Mouse (Mus musculus) C3H10T1/2 (cell line): ENCODE results near the gene Ptpn7. TPM values are rescaled to one million over a fixed set of nuclear protein-coding genes. Genes with fewer than 3 reads are reported as not detected.

Experiments
- polyA plus RNA-seq, 2 experiments: library from polyadenylated mRNA; unstranded; fragments of >200 nt; fragmentation: generic; extraction: Trizol; gene quantifications; one replicate each; pipeline ENCODE4 v1.2.1; 2012; ENCODE audit warnings: missing spikeins in 2 of 2

Ptpn7 gene
- under 1 TPM; 0.02 to 0.05 TPM for polyA plus RNA-seq

GRCm38 (mm10) chr1:135132473-135132872 lies at the start of gene Ptpn7:
TSS of gene Ptpn7 (plus strand) at chr1:135132700.

DNA sequence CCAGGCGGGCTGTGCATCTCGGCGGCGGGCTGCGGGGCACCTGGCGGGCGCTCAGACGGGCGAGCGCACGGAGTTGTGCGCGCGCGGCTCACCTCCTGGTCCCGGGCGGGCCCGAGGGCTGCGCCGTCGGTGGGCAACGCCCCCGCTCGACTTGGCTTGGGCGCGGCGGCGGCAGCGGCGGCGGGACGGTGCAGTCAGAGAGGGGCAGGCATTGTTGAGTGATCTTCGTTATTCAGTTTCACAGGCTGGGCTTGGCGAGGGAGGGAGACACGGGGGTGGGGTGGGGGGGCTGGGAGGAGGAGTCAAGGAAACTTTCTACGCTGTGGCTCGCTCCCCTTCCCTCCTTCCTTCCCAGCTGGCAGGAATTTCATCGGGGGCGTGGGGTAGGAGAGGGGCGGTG lies 27.4 kb upstream of the Ptpn7 start, which contains the start of gene Lgr6:
Lgr6 (minus strand) TSS at position 153 of the 400 bp plus-strand sequence.

DNA sequence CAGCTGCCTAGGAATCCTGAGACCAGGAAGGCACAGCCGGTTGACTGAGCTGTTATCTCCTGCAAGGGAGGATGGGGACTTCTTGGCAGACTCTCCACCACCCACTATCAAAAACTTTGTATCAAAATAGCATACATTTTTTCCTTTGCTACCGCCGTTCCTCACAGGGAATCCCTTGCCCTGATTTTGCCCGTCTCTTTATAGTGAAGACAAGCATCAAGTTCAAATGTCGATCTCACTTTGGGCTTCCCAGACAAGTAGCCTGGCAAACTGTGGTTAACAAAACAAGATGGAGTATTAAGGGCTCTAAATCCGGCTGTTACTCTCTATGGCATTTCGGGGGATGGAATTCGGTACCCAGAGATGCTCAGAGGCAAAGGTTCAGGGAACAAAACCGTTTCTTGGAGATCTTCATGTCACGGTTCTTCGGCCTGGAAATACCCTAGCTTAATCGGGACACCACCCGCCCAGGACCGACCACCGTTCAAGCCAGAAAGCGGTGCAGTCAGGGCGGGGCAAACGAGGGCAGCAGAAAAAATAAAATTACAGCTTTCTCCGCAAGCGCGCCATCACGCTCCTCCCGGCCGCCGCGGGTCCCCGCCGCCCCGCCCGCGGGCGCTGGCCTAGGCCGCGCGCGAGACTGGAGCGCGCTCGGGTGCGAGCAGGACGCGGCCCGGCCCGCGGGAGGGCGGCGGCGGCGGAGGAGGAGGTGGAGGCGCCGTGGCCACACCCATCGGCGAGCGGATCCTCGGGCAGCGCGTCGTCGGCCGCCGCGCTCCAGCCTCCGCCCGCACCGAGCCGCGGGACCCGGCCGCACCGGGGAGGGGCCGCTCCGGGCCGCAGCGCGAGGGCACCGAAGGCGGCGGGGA lies 13.8 kb downstream of the Ptpn7 start, which contains the start of gene Arl8a:
Arl8a (plus strand) TSS at position 748 of the 869 bp plus-strand sequence.

GRCm38 (mm10) chr1:135167435-135167834 lies 34.9 kb downstream of the Ptpn7 start, which contains the start of gene Gpr37l1:
TSS of gene Gpr37l1 (minus strand) at chr1:135167681.

Other genes with a start within 250 kb of the Ptpn7 start
- 1 to 10 TPM in 1 of 2 experiments, under 1 TPM in 1; 0.83 to 8.5 TPM for gene Ppp1r12b, start 176.8 kb upstream of the Ptpn7 start, polyA plus RNA-seq
- gene Ube2t, start 170.1 kb upstream of the Ptpn7 start, polyA plus RNA-seq: 1 to 10 TPM; 3.4 to 6.4 TPM
- gene Lgr6, start 27.4 kb upstream of the Ptpn7 start, polyA plus RNA-seq: 1 to 10 TPM in 1 of 2 experiments, under 1 TPM in 1; 0.08 to 3.7 TPM
- 10 to 100 TPM; 18.0 to 55.7 TPM for gene Arl8a, start 14.1 kb downstream of the Ptpn7 start, polyA plus RNA-seq
- under 1 TPM in 1 of 2 experiments, not detected in 1; 0.05 TPM for gene Gpr37l1, start 35.0 kb downstream of the Ptpn7 start, polyA plus RNA-seq
- gene Elf3, start 125.9 kb downstream of the Ptpn7 start, polyA plus RNA-seq: under 1 TPM; 0.02 to 0.06 TPM
- gene Rnpep, start 151.4 kb downstream of the Ptpn7 start, polyA plus RNA-seq: 10 to 100 TPM; 42.3 to 67.9 TPM
- 10 to 100 TPM; 82.4 to 84.5 TPM for gene Timm17a, start 181.1 kb downstream of the Ptpn7 start, polyA plus RNA-seq
- 1 to 10 TPM in 1 of 2 experiments, under 1 TPM in 1; 0.20 to 7.0 TPM for gene Lmod1, start 192.1 kb downstream of the Ptpn7 start, polyA plus RNA-seq
- gene Shisa4, start 242.5 kb downstream of the Ptpn7 start, polyA plus RNA-seq: 100 to 1,000 TPM in 1 of 2 experiments, 10 to 100 TPM in 1; 91.5 to 164 TPM